Mouse (Mus musculus): ENCODE results near the gene Ccl22.

The Ccl22 gene

DNA sequence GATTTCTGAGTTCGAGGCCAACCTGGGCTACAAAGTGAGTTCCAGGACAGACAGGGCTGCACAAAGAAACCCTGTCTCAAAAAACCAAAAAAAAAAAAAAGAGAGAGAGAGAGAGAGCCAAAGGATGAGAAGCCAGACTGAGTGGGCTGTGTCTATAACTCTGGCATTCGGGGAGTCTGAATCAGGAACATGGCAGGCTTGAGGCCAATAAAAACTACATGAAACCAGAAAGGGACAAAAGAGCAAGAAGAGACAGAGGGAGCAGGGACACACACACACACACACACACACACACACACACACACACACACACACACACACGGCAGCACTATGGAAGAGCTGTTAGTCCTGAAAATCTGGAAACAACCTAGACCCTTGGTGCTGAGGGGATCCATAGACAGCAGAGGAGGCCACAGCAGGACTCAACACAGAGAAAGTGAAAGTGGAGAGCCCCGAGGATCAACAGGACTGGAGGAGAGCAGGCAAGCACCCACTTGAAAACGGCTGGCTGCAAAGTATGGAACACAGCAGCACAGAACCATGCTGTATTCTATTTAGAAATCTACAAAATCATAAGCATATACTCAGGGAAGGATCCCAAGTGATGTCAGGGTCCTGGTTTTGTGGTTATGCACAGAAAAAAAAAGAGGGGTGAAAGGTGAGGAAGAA, 9.8 kb upstream of the Ccl22 start:
- DNase-seq: no peak

DNA sequence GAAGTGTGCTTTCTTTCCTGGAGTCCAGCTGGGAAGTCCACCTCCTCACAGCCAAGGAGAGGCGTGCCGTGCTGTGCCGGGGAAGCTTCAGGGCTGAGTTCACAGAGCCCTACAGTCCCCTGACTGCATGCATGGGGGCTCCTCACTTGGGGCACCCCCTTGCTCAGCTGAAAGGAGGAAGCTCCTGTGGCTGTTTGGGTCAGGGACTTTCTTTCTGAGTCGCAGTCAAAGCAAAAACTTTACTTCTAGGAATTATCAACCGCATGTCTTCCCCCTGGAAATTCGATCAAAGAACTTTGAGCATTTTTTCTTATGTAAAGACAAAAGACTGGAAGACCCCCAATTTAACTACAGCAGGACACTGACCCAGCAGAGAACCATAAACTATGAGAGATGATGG, 5.6 kb upstream of the Ccl22 start:
- DNase-seq: no peak

DNA sequence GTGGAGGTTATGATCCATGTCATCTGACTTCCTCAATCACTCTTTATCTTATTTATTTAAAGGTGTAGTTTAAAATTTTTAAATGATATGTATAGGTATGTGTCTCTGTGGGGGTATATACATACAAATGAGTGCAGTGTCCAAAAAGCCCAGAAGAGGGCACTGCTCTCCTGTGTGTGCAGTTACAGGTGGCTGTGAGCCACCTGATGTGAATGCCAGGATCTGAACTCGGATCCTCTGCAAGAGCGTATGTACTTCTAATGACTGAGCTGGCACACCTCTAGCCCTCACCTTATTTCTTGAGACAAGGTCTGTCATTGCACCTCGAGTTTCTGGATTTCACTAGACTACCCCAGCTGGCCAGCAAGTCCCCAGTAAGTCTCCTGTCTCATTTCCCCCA, 4.8 kb upstream of the Ccl22 start:
- DNase-seq: no peak

DNA sequence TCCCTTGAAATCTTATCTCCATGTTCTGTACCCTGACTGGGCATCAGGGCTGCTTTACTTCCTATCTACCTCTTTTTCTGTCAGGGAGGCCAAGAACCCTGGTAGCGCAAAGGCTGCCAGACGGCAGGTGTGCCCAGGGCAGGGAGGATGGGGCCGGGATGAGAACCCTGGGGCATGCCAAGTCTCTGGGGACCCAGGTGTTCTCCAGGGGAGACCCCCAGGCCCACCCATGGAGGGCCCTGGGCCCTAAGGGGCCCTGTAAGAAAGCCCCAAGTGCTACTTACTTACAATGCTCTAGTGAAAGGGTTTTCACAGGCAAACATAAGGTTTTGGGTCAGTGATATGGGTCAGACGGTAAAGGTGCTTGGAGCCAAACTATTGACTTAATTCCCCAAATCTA, 3.7 kb upstream of the Ccl22 start:
- DNase-seq: no peak

DNA sequence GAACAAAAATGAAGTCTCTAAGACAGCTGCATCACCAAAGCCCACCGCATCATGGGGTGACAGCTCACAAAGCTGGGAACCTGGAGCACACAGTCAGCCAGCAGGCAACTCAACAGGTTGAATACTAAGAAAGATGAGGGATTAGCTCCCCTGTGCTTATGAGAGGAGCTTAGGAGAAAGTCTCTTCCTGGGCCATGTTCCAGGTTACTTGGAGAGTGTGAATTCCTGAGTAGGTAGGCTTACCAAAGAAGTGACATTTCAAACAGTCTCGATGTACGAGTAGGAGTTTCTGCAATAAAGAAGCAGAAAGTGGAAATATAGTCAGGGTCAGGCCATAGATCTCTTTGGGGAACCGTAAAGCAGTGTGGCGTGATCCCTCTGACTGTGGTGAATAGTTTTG, 906 bp upstream of the Ccl22 start:
- DNase-seq: no peak

DNA sequence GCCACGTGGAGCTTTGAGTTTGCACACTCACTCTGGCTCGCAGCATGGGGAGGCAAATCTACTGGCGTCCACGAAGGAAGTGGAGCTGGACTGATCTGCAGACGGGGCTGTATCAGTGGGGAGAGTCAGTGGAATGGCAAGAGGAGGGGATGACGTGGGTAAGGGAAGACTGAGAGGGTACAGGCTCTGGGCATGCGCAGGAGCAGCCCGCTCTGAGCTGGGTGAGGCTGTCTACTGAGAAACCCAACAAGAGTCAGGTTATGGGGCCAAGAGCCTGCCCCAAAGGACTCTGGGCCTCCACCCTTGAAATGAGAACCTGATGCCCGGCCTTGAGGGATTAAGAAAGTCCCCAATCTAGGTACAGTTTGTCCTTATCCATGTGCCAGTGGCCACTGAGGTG, 418 bp upstream of the Ccl22 start:
- no peak for DNase-seq

DNA sequence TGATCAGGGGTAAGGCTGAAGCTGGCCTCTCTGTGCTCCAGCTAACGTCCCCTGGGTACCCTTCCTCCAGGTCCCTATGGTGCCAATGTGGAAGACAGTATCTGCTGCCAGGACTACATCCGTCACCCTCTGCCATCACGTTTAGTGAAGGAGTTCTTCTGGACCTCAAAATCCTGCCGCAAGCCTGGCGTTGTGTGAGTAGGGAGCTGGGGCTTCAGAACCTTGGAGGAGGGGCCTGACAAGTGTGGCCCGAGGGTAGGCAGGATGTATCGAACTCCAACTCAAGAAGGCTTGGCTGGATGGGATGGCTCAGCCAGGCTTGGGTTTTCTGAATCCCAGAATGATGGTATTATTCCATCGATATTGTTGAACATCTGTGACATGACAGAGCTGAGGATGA, 1.4 kb downstream of the Ccl22 start:
- DNase-seq: no peak

DNA sequence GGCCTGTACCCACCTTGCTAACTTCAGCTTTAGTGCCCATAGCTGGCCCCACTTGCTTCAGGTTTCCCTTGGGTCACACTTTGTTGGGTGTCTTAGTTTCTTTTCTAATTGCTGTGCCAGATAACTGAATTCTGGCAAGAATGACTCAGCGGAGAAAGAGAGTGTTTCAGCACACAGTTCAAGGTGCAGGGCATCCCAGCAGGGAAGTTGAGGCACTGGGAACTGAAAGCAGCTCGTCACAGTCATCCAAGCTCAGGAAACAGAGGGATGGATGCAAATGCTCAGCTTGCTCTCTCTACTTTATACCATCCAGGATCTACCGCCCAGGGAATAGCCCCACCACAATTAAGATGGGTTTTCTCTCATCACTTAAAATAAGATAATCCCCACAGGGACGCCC, 3.0 kb downstream of the Ccl22 start:
- DNase-seq: no peak

DNA sequence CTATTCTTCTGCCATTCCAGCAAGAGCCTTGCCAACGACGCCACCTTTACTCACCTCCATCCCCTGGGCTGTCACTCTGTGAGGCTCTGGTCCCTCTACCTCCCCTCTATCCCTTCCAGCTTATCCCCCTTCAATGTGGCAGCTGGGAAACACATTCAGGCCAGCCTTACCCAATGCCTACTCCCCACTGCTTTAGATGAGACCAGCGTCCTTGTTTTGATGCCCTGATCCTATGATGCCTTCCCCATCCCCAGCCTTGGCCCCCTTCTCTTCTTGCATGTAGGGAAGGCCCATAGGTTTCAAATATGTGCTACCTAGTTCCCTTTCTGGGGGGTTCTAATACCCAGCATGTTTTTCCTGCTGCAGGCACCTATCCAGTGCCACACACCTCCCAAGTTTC, 4.6 kb downstream of the Ccl22 start:
- no peak for DNase-seq

DNA sequence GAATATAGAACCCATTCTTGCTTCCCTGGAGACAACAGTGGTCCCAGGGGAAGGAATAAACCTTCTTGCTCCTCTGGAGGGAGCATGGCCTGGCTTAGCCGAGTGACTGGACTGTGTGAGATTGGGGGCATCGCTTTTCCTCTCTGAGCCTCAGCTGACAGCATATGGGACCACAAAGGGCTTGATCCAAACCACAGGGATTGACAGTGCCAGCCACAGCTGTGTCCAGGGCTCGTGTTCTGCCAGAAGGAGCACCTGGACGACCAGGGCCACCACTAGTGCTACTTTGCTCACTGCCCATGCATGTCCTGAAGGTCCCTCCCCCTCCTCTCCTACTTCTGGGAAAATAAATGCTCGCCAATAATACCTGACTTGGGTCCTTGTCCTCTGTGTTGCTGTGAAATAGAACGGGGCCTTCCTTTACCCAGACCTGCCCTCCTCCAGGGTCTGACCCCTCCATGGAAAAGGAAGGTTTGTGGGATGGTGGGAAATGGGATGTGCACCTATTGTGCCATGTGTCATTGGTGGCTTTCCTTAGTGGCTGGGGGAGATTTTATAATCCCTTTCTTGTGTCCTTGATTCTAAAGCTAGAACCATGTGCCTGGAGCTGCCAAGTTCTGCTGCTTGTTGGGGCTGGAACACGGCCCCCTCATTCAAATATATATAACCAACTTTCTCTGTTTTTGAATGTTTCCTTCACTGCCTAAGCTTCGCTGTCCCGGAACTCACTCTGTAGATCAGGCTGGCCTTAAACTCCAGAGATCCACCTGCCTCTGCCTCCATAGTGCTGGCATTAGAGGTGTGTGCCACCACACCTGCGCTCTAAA, 5.8 kb downstream of the Ccl22 start:
- DNase-seq: no peak

DNA sequence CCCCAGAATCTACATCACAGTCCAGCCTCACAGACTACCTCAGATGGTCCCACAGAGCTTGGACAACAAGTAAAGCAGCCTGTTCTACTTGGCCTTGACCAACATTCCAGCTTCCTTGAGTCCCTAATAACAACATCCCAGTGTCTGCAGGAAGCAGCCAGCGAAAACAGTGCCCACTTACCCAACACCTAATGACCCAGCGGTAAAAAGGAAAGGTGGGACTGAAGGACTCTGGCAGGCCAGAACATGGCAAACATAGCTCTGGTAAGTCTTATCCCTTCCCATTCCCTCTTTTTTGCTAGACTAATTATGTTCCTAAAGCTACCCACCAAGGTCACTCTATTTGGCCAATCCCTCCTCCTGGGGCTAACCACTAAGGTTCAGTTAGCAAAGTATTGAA, 8.6 kb downstream of the Ccl22 start:
- DNase-seq: no peak

DNA sequence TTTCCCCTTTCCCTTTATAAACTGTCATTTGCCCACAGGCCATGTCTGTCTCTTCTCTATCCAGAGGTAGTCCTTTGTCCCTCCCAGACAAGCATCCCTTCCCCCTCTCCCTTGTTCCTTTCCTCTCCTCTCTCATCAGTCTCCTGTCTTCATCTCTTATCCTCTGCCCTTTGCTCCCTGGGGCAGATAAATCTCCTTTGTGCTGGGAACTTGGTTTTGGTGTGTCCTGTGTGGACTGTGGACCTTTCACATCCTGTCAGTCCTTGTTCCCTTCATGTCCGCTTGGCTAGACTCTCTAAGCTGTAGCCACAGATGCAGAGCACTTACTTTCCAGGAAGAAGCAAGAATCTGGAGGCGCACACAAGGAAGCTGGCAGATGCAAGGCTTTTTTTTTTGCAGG, 9.1 kb downstream of the Ccl22 start:
- DNase-seq: no peak

DNA sequence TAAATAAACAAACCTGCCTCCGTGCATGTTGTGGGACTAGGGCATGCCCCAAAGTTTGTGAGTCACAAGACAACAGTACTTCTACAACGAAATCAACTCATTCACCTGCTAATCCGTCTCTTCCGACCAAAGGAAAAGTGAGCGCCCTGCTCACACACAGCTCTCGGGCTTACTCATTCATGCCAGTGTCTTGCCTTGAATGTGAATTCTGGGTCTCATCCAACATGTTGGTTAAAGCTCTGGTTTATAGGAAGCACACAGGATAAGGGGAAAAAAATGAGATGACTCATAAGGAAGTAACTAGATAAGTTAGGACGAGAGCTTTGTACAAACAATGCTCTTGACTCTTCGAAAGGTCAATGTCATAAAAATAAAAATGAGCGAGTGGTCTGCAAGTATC, 21.6 kb downstream of the Ccl22 start:
- no peak for DNase-seq

DNA sequence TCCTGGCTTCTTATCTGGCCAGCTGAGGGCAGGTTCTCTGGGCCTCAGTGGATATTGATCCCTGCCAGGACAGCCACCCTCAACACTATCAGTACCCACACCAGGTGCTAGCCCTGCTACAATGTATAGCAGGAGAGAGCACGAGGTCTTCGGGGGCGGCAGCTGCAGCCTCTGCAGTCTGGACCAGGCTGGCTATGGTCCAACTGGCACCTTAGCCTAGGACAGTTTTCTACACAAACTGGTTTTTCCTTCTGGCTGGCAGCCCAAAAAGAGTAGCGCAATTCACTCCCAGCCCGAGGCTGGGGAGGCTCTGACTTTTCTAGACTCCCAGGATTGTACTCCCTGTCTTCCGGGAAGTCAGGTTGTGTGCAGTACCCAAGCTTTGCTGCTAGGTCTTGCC, 25.6 kb downstream of the Ccl22 start:
- DNase-seq: no peak

DNA sequence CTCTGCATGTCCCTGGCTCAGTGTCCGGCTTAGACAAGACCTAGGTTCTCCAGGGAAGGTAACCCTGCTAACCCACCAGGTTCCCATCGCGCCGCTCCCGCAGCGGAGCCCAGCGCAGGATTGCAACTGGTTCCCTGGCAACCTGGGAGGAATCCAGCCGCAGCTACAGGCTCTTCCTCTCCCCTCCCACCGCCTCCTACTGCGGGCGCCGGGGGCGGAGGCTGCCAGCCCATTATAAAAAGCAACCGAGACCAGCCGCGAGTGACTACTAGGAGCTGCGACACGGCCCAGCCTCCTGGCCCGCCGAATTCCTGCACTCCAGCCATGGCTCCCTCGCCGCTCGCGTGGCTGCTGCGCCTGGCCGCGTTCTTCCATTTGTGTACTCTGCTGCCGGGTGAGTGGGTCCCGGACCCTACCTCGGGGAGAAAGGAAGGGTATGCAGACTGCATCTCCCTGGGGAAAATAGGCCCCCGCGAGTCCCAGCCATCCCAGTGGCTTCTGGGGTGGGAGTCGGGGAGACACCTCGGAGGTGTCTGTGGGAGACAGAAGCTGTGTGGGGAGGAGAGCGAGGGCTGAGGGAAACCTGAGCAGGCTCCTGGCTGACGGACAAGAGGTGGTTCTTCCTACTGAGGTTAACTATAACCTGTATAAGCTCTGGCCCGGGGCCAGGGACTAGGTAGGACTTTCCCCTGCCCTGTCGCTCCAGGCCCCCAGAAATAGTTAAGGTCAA, 26.7 kb downstream of the Ccl22 start, which contains the start of gene Cx3cl1:
Gene Cx3cl1, plus strand, starts transcription at position 69 of the 730 bp plus-strand sequence.
- DNase-seq: peak; percentile 10 to 11

DNA sequence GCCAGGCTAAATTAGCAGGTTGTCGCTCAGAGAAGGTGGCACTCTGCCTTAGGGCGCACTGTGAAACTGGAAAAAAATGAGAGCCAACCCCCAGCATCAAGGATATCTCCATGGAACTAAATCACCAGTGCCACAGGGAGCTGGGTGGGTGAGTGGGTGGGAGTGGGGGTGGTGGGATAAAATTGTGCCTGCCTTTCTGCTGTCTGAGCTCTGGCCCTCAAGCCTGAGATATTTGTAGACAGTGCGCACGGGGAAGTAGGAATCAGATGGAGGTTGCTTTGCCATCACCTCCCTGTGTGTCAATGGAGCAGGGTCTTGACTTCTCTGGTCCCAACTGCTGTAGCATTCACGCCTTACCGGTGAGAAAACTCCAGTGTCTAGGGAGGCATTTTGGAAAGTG, 27.7 kb downstream of the Ccl22 start:
- DNase-seq: no peak

DNA sequence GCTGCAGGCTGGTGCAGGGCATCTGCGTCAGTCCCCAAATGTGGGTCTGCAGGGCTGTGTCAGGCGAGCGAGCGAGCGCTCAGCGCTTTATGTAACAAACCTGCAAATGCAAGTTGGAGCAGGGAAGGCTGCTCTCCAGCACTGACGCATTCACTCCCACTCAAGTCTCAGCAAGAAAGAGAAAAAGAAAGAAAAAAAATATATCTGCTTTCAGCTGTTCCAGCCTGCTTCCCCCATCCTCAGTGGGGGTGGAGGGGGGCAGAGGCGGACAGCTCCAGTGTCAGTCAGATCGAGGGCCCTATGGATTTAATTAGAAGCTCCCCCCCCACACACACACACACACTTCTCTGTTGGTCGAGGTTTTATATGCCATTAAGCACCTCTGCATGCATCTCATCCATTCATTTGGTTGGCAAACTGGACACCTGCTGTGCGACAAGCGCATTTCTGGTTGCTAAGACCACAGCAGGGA, 28.3 kb downstream of the Ccl22 start:
- no peak for DNase-seq

DNA sequence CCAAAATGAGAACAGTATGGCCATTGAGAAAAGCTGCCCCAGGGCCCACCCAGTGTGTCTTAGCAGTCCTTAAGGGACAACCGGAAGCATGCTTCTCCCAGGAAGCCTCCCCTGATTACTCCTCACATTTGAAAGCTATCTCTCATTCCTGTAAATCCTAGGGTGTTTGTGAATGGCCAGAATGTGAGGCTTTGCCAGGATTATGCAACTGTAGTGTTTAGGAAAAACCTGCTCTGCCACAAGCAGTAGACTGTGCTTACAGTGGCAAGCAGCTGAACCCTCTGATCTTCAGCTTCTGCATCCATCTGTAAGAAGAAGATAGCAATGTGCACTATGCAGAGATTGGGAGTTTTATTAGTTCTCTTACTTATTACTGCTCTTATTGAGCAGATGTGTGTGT, 29.2 kb downstream of the Ccl22 start:
- no peak for DNase-seq

DNA sequence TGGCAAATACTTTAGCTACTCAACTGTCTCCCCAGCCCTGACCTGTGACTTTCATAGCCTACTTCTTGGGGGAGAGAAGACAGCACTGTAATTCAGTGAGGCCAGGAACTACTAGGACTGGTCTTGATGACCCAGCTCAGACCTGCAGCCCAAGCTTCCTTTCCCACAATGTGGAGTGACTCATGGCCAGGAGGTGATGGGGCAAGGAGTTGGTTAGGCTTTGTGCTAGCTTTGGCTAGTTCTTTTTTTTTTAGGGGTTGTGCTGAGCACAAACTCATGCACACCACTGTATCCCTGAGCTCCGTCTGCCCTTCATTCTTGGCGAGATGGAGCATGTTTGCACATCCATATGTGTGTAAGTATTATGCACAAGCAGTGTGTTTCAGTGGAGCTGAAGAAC, 31.0 kb downstream of the Ccl22 start:
- no peak for DNase-seq

DNA sequence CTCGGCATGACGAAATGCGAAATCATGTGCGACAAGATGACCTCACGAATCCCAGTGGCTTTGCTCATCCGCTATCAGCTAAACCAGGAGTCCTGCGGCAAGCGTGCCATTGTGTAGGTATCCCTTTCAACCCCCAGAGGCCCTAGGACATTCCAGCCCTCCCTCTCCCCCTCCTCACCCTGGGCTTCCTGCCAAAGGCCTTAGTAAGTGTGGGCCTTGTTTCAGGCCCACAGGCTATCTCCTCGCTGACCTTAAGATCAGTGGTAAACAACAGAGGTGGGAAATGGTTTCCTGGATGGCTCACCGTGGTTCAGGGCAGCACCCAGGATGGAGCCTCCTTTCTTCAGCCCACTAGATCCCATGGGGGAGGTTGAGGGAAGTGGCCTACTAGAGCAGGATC, 32.6 kb downstream of the Ccl22 start:
- no peak for DNase-seq

DNA sequence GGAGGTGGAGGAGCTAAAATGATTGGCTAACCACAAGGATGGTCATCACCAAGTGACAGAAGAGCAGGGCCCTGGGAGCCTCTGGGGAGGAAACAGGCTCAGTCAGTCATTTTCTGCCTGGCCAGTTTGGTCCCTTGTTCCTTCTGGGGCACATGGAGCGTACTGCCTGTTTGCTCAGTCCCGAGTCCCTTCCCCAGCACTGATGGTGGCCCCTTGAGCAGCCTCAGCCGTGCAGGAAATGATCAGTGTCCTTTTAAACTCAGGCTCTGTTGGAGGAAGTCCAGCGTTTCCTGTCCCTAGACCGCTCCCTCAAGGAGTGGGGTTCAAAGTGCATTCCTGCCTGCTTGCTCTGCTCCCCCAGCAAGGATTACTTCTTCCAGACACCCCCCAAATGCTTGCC, 33.1 kb downstream of the Ccl22 start:
- no peak for DNase-seq

DNA sequence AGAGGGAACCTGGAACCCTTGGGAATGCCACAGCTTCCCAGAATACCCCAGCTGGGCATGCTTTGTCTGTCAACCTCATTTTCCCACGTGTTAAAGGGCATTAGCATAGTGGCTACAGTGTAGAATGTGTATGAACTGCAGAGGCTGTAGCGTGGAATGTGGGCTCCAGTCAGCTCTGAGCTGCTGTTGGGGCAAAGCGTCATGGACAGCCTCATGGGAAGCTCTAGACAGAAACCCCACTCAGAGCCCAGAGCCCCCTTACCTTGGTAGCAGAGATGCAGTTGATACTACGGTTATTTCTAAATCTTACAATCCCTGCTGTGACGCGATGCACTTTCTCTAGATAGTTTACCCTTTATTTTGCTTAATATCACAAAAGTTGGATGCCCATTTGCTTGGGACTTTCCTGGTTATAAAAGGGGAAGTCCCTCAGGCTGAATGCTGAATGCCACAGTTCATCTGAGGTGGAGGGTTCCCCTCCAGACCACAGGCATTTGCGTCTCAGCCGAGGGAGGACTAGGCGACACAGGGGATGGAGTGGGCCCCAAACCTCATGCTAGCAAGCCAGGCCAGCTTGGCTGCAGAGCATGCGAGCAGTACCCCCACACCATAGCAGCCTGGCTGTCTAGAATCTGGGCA, 33.6 kb downstream of the Ccl22 start:
- no peak for DNase-seq

All from thymus, postnatal 36 days (tissue).